Mouse (Mus musculus) small intestine, adult 2 months (tissue): Measurements from ENCODE around the gene Gpr132. TPM values are rescaled to one million over a fixed set of nuclear protein-coding genes. Genes with fewer than 3 reads are reported as not detected.

Experiments used
- H3K27ac ChIP-seq: fragments of 200-500 bp; 2 replicates; pipeline ENCODE4 v1.5.1; 2012; ENCODE audit warnings: low read depth, low read length, control low read depth, inconsistent platforms; ENCODE audit not compliant: insufficient read depth
- H3K27me3 ChIP-seq: fragments of 200-500 bp; 2 replicates; pipeline ENCODE4 v1.6.1; 2012; ENCODE audit warnings: mild to moderate bottlenecking, moderate library complexity, low read length, inconsistent platforms; ENCODE audit not compliant: control insufficient read depth, insufficient read depth
- H3K36me3 ChIP-seq: fragments of 200-500 bp; 2 replicates; pipeline ENCODE4 v1.6.1; 2012; ENCODE audit warnings: mild to moderate bottlenecking, low read length, control low read depth, inconsistent platforms; ENCODE audit not compliant: control insufficient read depth, insufficient read depth
- H3K4me1 ChIP-seq: fragments of 200-500 bp; 2 replicates; pipeline ENCODE4 v1.6.1; 2012; ENCODE audit warnings: low read length, inconsistent platforms, mixed read lengths; ENCODE audit not compliant: control insufficient read depth, insufficient read depth, insufficient read length
- H3K4me3 ChIP-seq: fragments of 200-500 bp; 2 replicates; pipeline ENCODE4 v1.5.1; 2012; ENCODE audit warnings: low read depth, mild to moderate bottlenecking, control low read depth, inconsistent platforms, low read length, moderate library complexity
- CTCF ChIP-seq: fragments of 200-500 bp; IDR thresholded peaks from 2 replicates; pipeline ENCODE4 v1.5.1; 2012; ENCODE audit warnings: low read depth, mild to moderate bottlenecking, control low read depth, inconsistent platforms, low read length, moderate library complexity, mixed read lengths; ENCODE audit not compliant: insufficient replicate concordance, insufficient read length; ENCODE audit errors: extremely low read depth
- POLR2A ChIP-seq: fragments of 200-500 bp; IDR thresholded peaks from 2 replicates; pipeline ENCODE4 v1.6.1; 2012; ENCODE audit warnings: low read depth, mild to moderate bottlenecking, control low read depth, inconsistent platforms, low read length, moderate library complexity
- WGBS: fragments of 180-500 bp; shearing (Covaris S2); methylation state at CpG from one replicate; pipeline ENCODE4 v1.1.7; 2018; 5-methylcytosine and 5-hydroxymethylcytosine counted together
- polyA plus RNA-seq: library from polyadenylated mRNA; depleted of rRNA; stranded (reverse); fragments of >200 nt; gene quantifications from 2 replicates; pipeline ENCODE4 v1.2.3, GENCODE M21; 2012; rRNA removed

Gene Gpr132
- polyA plus RNA-seq = 5.4 and 8.2 TPM in 2 replicates

GRCm38 (mm10) chr12:112868178-112869087 is at the start of gene Gpr132:
Gpr132 (minus strand) TSS chr12:112868228.
- no peak for TF ChIP-seq CTCF
- TF ChIP-seq POLR2A = no peak
- WGBS = 46% methylated on average over 13 of the region's 13 CpGs
- H3K4me1 ChIP-seq = peaks cover 14% of the 10 kb centered on the region

GRCm38 (mm10) chr12:112917486-112917885 is 49.5 kb upstream of the Gpr132 start:
- Histone ChIP-seq H3K27ac (no peak overlapping the region; the same call in 1 of the 2 replicates), H3K4me1 (peaks cover 8% of the 10 kb centered on the region), H3K36me3 (no peaks in the 10 kb centered on the region), H3K27me3 (no peaks in the 10 kb centered on the region), H3K4me3 (no peak overlapping the region)
- WGBS = 66% methylated on average over 11 of the region's 11 CpGs
- TF ChIP-seq POLR2A = no peak
- no peak for TF ChIP-seq CTCF

More at GRCm38 (mm10) chr12:112868178-112869087, at the start of gene Gpr132:
- Histone ChIP-seq H3K27ac (no peak within 1 kb of the TSS), H3K27me3 (no peaks in the 10 kb centered on the region), H3K4me3 (no peak within 1 kb of the TSS), H3K36me3 (no peaks in the 10 kb centered on the region)

- no peaks in the 10 kb centered on the region for H3K27me3 ChIP-seq
- no peak overlapping the region for H3K4me3 ChIP-seq
- no peak overlapping the region; the same call in 1 of the 2 replicates for H3K27ac ChIP-seq
- no peaks in the 10 kb centered on the region for H3K36me3 ChIP-seq
- TF ChIP-seq CTCF = no peak
- no peak for TF ChIP-seq POLR2A
- peaks cover 8% of the 10 kb centered on the region for H3K4me1 ChIP-seq
- 94% methylated on average over 16 of the region's 16 CpGs for WGBS
Measured at GRCm38 (mm10) chr12:112916698-112917400, 48.8 kb upstream of the Gpr132 start.

GRCm38 (mm10) chr12:112915587-112915986 is 47.6 kb upstream of the Gpr132 start:
- Histone ChIP-seq H3K4me1 (peaks cover 8% of the 10 kb centered on the region), H3K4me3 (no peak overlapping the region), H3K27ac (no peak overlapping the region), H3K27me3 (no peaks in the 10 kb centered on the region), H3K36me3 (no peaks in the 10 kb centered on the region)
- TF ChIP-seq CTCF = no peak
- TF ChIP-seq POLR2A = no peak
- WGBS = 54% methylated on average over 13 of the region's 13 CpGs

- peaks cover 8% of the 10 kb centered on the region for H3K4me1 ChIP-seq
- no peak overlapping the region for H3K27ac ChIP-seq
- TF ChIP-seq CTCF (no peak), POLR2A (no peak)
- H3K36me3 ChIP-seq = no peaks in the 10 kb centered on the region
- H3K27me3 ChIP-seq = no peaks in the 10 kb centered on the region
- no peak overlapping the region for H3K4me3 ChIP-seq
- WGBS = 78% methylated on average over 11 of the region's 11 CpGs
Measured at GRCm38 (mm10) chr12:112914527-112914926, 46.5 kb upstream of the Gpr132 start.

GRCm38 (mm10) chr12:112912951-112913745 is 45.1 kb upstream of the Gpr132 start:
- TF ChIP-seq CTCF (no peak), POLR2A (no peak)
- Histone ChIP-seq H3K27ac (no peak overlapping the region), H3K4me1 (peaks cover 8% of the 10 kb centered on the region), H3K4me3 (no peak overlapping the region), H3K27me3 (no peaks in the 10 kb centered on the region), H3K36me3 (no peaks in the 10 kb centered on the region)
- WGBS = 95% methylated on average over 28 of the region's 28 CpGs
